Mouse (Mus musculus): ENCODE measurements at regions not wholly inside any gene's neighbourhood (a gene's known extent, or its start where the extent isn't known, plus 50 kb on each side); places are given as distances from the start of the nearest gene placed in this dataset.

- no peak for DNase-seq (ENCODE audit: extremely low read depth)
- TF ChIP-seq CTCF (conservative IDR thresholded peaks at IDR 0.05 in 1 of 2, IDR thresholded peaks at IDR 0.05 in 1 of 2; ENCODE audit: low read depth in 2 of 2, low read length in 2 of 2) (peak; percentile 14 to 60; a peak in 2 of 4 replicates), RAD21 (IDR thresholded peaks at IDR 0.05; ENCODE audit: low read depth, low read length) (peak; percentile 40), ZMIZ1 (IDR thresholded peaks at IDR 0.05; ENCODE audit: low read depth, low read length) (no peak), SMC3 (IDR thresholded peaks at IDR 0.05; ENCODE audit: low read depth, low read length) (peak; percentile 67)
- peaks cover 4 to 25% of the 10 kb centered on the region in 2 experiments; a peak in 3 of 4 replicates for H3K4me1 ChIP-seq (ENCODE audit: control insufficient read depth in 1 of 2, insufficient read depth in 2 of 2)
- peaks cover 26 to 63% of the 10 kb centered on the region in 2 experiments for H3K36me3 ChIP-seq (replicated peaks in 1 of 2; ENCODE audit: control insufficient read depth in 1 of 2, insufficient read depth in 1 of 2, low read length in 1 of 2)
- H3K4me3 ChIP-seq (replicated peaks in 1 of 3; ENCODE audit: low read depth in 2 of 3, low read length in 2 of 3, poor library complexity in 1 of 3), result no peak overlapping the region
- peaks cover 6% of the 10 kb centered on the region for H3K79me2 ChIP-seq (replicated peaks; ENCODE audit: control insufficient read depth, extremely low read depth, insufficient read depth, poor library complexity, severe bottlenecking)
- no peak overlapping the region for H3K9ac ChIP-seq (ENCODE audit: insufficient read depth, low read depth)
- H3K4me2 ChIP-seq (ENCODE audit: insufficient read depth, low read depth, poor library complexity, severe bottlenecking), result no peak overlapping the region
- H3K27ac ChIP-seq (ENCODE audit: insufficient read depth, low read depth), result no peak overlapping the region
- dilution Hi-C loops (cut with MboI; ENCODE audit: extremely low pct_ligation_motif_present, extremely low pct_unique_long_range_greater_than_20kb, low sequenced_read_pairs) (no loop called here), in situ Hi-C loops (cut with MboI; ENCODE audit: low pct_ligation_motif_present, low pct_unique_long_range_greater_than_20kb, low sequenced_read_pairs) (loop anchor here (5.0 kb wide), 1 partner anchor 58 kb away; the partner anchor contains the start of gene Tgif1)
- no peaks in the 10 kb centered on the region for H3K27me3 ChIP-seq (replicated peaks)
- no peaks in the 10 kb centered on the region for H3K9me3 ChIP-seq (replicated peaks; ENCODE audit: low read length)
These were observed 56.9 kb upstream of the Tgif1 start for GRCm38 (mm10) chr17:70910238-70910637.

DNA sequence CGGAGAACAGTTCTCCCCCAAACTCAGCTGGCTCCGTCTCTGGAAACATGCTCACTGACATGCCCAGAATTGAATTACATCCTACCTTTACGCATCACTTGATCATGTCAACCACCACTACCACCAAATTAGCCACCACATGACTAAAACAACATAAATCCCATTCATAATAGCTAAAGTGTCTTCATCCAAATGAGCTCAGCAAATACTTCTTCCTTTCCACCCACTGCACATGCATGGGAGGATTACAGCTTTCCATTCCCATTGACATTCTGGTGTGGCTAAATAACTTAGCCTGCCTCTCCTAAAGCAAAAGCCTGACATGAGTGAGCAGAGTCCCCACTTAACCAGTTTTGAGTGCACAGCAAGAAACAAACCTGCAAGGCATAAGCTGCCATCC is 56.2 kb upstream of the Tgif1 start:
- no peak for TF ChIP-seq CHD1 (IDR thresholded peaks at IDR 0.05; ENCODE audit: low read depth, low read length)
- no peak for TF ChIP-seq JUND (conservative IDR thresholded peaks at IDR 0.05; ENCODE audit: low read depth, low read length)
- TF ChIP-seq MYC (IDR thresholded peaks at IDR 0.05; ENCODE audit: low read depth, low read length), result no peak
- no peak for TF ChIP-seq RCOR1 (conservative IDR thresholded peaks at IDR 0.05; ENCODE audit: low read depth, low read length)
- TF ChIP-seq USF2 (conservative IDR thresholded peaks at IDR 0.05; ENCODE audit: low read depth, low read length), result no peak
- no peak overlapping the region for H3K4me2 ChIP-seq (ENCODE audit: insufficient read depth, low read depth, poor library complexity, severe bottlenecking)
- dilution Hi-C loops (cut with MboI; ENCODE audit: extremely low pct_ligation_motif_present, extremely low pct_unique_long_range_greater_than_20kb, low sequenced_read_pairs), result no loop called here
- H3K36me3 ChIP-seq (replicated peaks in 1 of 2; ENCODE audit: control insufficient read depth in 1 of 2, insufficient read depth in 1 of 2, low read length in 1 of 2), result peaks cover 30 to 69% of the 10 kb centered on the region in 2 experiments
- H3K4me3 ChIP-seq (replicated peaks in 1 of 3; ENCODE audit: low read depth in 2 of 3, low read length in 2 of 3, poor library complexity in 1 of 3), result no peak overlapping the region
- no peaks in the 10 kb centered on the region for H3K27me3 ChIP-seq (replicated peaks)
- in situ Hi-C loops (cut with MboI; ENCODE audit: low pct_ligation_motif_present, low pct_unique_long_range_greater_than_20kb, low sequenced_read_pairs), result no loop called here
- peaks cover 6 to 31% of the 10 kb centered on the region in 2 experiments; a peak in 3 of 4 replicates for H3K4me1 ChIP-seq (ENCODE audit: control insufficient read depth in 1 of 2, insufficient read depth in 2 of 2)
- no peak overlapping the region for H3K9ac ChIP-seq (ENCODE audit: insufficient read depth, low read depth)
- H3K9me3 ChIP-seq (replicated peaks; ENCODE audit: low read length), result no peaks in the 10 kb centered on the region
- H3K27ac ChIP-seq (ENCODE audit: insufficient read depth, low read depth), result no peak overlapping the region
- peaks cover 3% of the 10 kb centered on the region for H3K79me2 ChIP-seq (replicated peaks; ENCODE audit: control insufficient read depth, extremely low read depth, insufficient read depth, poor library complexity, severe bottlenecking)
- DNase-seq (ENCODE audit: extremely low read depth), result no peak

GRCm38 (mm10) chr17:70908328-70908727 is 55.0 kb upstream of the Tgif1 start:
- dilution Hi-C loops (cut with MboI; ENCODE audit: extremely low pct_ligation_motif_present, extremely low pct_unique_long_range_greater_than_20kb, low sequenced_read_pairs) (no loop called here), in situ Hi-C loops (cut with MboI; ENCODE audit: low pct_ligation_motif_present, low pct_unique_long_range_greater_than_20kb, low sequenced_read_pairs) (no loop called here)
- peaks cover 6 to 23% of the 10 kb centered on the region in 2 experiments; a peak in 3 of 4 replicates for H3K4me1 ChIP-seq (ENCODE audit: control insufficient read depth in 1 of 2, insufficient read depth in 2 of 2)
- peaks cover 3% of the 10 kb centered on the region for H3K79me2 ChIP-seq (replicated peaks; ENCODE audit: control insufficient read depth, extremely low read depth, insufficient read depth, poor library complexity, severe bottlenecking)
- H3K4me3 ChIP-seq (replicated peaks in 1 of 3; ENCODE audit: low read depth in 2 of 3, low read length in 2 of 3, poor library complexity in 1 of 3), result no peak overlapping the region
- H3K4me2 ChIP-seq (ENCODE audit: insufficient read depth, low read depth, poor library complexity, severe bottlenecking), result no peak overlapping the region
- no peak overlapping the region for H3K9ac ChIP-seq (ENCODE audit: insufficient read depth, low read depth)
- H3K36me3 ChIP-seq (replicated peaks in 1 of 2; ENCODE audit: control insufficient read depth in 1 of 2, insufficient read depth in 1 of 2, low read length in 1 of 2), result peaks cover 30 to 72% of the 10 kb centered on the region in 2 experiments
- DNase-seq (ENCODE audit: extremely low read depth), result no peak
- H3K27me3 ChIP-seq (replicated peaks), result no peaks in the 10 kb centered on the region
- TF ChIP-seq ZKSCAN1 (IDR thresholded peaks at IDR 0.05; ENCODE audit: borderline replicate concordance, low read depth, low read length) (no peak), MAX (IDR thresholded peaks at IDR 0.05; ENCODE audit: low read length) (no peak), EP300 (IDR thresholded peaks at IDR 0.05; ENCODE audit: low read length) (no peak), ZNF384 (IDR thresholded peaks at IDR 0.05; ENCODE audit: low read depth, low read length) (no peak), USF1 (IDR thresholded peaks at IDR 0.05; ENCODE audit: low read depth, low read length) (no peak), ETS1 (conservative IDR thresholded peaks at IDR 0.05; ENCODE audit: low read depth, low read length) (no peak), IRF4 (IDR thresholded peaks at IDR 0.05; ENCODE audit: low read depth, low read length) (no peak), POLR2A (IDR thresholded peaks at IDR 0.05; ENCODE audit: low read depth, low read length) (no peak), POLR2AphosphoS2 (IDR thresholded peaks at IDR 0.05; ENCODE audit: low read depth, low read length) (no peak), RCOR1 (conservative IDR thresholded peaks at IDR 0.05; ENCODE audit: low read depth, low read length) (no peak), SMC3 (IDR thresholded peaks at IDR 0.05; ENCODE audit: low read depth, low read length) (no peak), NELFE (IDR thresholded peaks at IDR 0.05; ENCODE audit: low read depth, low read length) (no peak), CHD2 (IDR thresholded peaks at IDR 0.05; ENCODE audit: low read length) (no peak), BHLHE40 (IDR thresholded peaks at IDR 0.05; ENCODE audit: low read depth, low read length) (no peak), ZMIZ1 (IDR thresholded peaks at IDR 0.05; ENCODE audit: low read depth, low read length) (no peak), MXI1 (IDR thresholded peaks at IDR 0.05; ENCODE audit: low read depth, low read length) (no peak), TBP (conservative IDR thresholded peaks at IDR 0.05; ENCODE audit: low read depth, low read length) (no peak)
- no peaks in the 10 kb centered on the region for H3K9me3 ChIP-seq (replicated peaks; ENCODE audit: low read length)
- H3K27ac ChIP-seq (ENCODE audit: insufficient read depth, low read depth), result no peak overlapping the region
